Mouse (Mus musculus) liver, embryonic 12.5 days (tissue): ENCODE measurements around the gene Olfr1444. TPM values are rescaled to one million over a fixed set of nuclear protein-coding genes. Genes with fewer than 3 reads are reported as not detected.

Experiments
- ATAC-seq: fragments of 200-750 bp; cut with Nextera tagmentation; 2 replicates; pipeline ENCODE4 v1.8.0; 2017; ENCODE audit warnings: moderate number of reproducible peaks, mild to moderate bottlenecking, moderate library complexity
- H3K27ac ChIP-seq: fragments of 300-500 bp; sonication (generic); 2 replicates; pipeline ENCODE4 v1.5.1; 2016; ENCODE audit warnings: mild to moderate bottlenecking
- H3K27me3 ChIP-seq: fragments of 300-500 bp; sonication (generic); replicated peaks from 2 replicates; pipeline ENCODE4 v1.6.1; 2016; ENCODE audit warnings: mild to moderate bottlenecking, moderate library complexity
- H3K36me3 ChIP-seq: fragments of 300-500 bp; sonication (generic); 2 replicates; pipeline ENCODE4 v1.6.1; 2016; ENCODE audit warnings: mild to moderate bottlenecking, moderate library complexity
- H3K4me1 ChIP-seq: fragments of 300-500 bp; sonication (generic); 2 replicates; pipeline ENCODE4 v1.6.1; 2016
- H3K4me2 ChIP-seq: fragments of 300-500 bp; sonication (generic); 2 replicates; pipeline ENCODE4 v1.6.1; 2016; ENCODE audit warnings: mild to moderate bottlenecking, moderate library complexity
- H3K4me3 ChIP-seq: fragments of 300-500 bp; sonication (generic); 2 replicates; pipeline ENCODE4 v1.5.1; 2016; ENCODE audit warnings: mild to moderate bottlenecking, moderate library complexity
- H3K9ac ChIP-seq: fragments of 300-500 bp; sonication (generic); 2 replicates; pipeline ENCODE4 v1.6.1; 2016; ENCODE audit warnings: mild to moderate bottlenecking, moderate library complexity
- H3K9me3 ChIP-seq: fragments of 300-500 bp; sonication (generic); replicated peaks from 2 replicates; pipeline ENCODE4 v1.6.1; 2016; ENCODE audit warnings: mild to moderate bottlenecking, moderate library complexity
- WGBS: fragments of 180-500 bp; shearing (Covaris S2); methylation state at CpG from one replicate; pipeline ENCODE4 v1.1.7; 2016; ENCODE audit not compliant: insufficient replicate concordance; 5-methylcytosine and 5-hydroxymethylcytosine counted together
- polyA plus RNA-seq: library from polyadenylated mRNA; unstranded; fragments of >200 nt; fragmentation: Nextera tagmentation; extraction: Ambion mirVana; gene quantifications from 2 replicates; pipeline ENCODE4 v1.2.1, GENCODE M21; 2016

Gene Olfr1444
- polyA plus RNA-seq = not detected in 2 replicates

DNA sequence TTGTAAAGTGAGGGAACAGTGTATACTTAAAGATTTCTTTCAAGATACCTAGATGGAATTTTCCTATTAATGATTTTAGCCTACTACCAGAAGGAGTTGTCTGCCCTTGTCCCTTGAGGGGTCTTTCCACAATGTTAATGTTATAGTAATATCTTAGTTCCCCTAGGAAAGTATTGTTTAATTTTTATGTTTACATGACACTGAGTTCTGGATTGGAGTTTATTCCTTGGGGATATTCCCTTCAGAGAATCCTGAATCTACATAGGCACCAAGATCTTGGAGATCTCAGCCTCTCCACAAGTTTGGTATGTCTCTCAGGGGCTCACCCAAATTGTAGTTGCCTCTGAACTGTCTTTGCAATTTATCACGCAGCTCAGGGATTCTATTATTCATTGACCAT lies at the start of gene Olfr1444:
Gene Olfr1444 (plus strand): TSS at position 301 of the 400 bp plus-strand sequence.
- 50% methylated on average over 1 of the region's 1 CpGs for WGBS
- Histone ChIP-seq H3K27me3 (no peaks in the 10 kb centered on the region), H3K4me1 (no peaks in the 10 kb centered on the region), H3K4me3 (no peak within 1 kb of the TSS), H3K9ac (no peak within 1 kb of the TSS), H3K27ac (no peak within 1 kb of the TSS), H3K36me3 (no peaks in the 10 kb centered on the region), H3K4me2 (no peak within 1 kb of the TSS), H3K9me3 (no peaks in the 10 kb centered on the region)
- ATAC-seq = no peak

DNA sequence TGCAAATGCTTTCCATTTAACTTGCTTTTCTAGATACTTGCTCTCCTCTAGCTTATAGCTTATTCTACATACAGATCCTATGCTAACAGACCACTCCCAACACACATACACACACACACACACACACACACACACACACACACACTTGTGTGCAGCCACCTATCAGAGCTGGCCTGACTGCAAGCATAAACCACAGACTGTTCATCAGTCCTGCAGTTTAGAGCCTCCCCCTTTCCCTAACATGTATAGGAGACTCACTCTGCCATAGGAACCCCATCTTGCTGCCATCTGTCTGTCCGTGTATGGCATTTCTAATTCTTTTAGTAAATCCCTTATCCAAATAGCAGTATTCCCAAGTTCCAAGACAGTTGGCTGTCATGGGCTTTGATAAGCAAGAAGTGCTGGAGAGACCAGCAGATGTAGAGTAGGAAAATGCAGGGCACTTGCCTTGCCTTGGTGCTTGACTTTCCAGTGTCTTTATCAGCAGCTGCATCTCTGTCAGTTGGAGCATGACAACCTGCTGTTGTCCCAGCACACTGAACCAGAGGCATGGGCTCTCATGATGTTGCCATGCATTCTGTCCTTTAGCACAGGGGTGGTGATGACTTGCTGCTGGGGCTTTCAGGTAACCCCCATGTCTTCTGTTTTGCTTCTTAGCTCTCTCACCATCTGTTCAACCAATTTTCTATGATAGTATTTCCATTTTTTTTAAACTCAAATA lies 44.3 kb upstream of the Olfr1444 start:
- Histone ChIP-seq H3K4me1 (peaks cover 5% of the 10 kb centered on the region; the same call in 1 of the 2 replicates), H3K9ac (no peak overlapping the region), H3K27me3 (no peaks in the 10 kb centered on the region), H3K27ac (no peak overlapping the region), H3K9me3 (no peaks in the 10 kb centered on the region), H3K4me2 (no peak overlapping the region), H3K4me3 (no peak overlapping the region), H3K36me3 (no peaks in the 10 kb centered on the region)
- whole genome bisulfite sequencing = 59% methylated on average over 1 of the region's 1 CpGs
- ATAC-seq = no peak

DNA sequence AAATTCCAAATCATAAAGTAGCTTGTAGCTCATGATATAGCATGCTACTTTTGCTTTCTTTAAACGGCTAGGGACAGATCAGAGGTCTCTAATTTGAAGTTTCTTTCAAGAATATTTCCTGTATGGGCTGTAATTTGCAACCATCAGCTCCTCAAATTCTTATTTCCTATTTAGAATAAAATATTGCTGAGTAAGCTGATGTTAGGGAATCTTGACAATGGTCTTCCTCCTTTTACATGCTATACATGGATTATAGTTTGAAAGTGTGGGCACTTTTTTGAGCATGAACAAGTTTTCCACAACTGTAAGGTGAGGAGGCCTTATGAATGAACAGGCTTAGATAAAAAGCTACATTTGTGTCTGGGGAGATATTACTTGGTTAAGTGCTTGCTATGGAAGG lies 43.2 kb upstream of the Olfr1444 start:
- H3K9me3 ChIP-seq = no peaks in the 10 kb centered on the region
- no peak overlapping the region for H3K9ac ChIP-seq
- no peak overlapping the region for H3K4me2 ChIP-seq
- no peaks in the 10 kb centered on the region for H3K27me3 ChIP-seq
- no peak for ATAC-seq
- no peak overlapping the region for H3K4me3 ChIP-seq
- peaks cover 5% of the 10 kb centered on the region; the same call in 1 of the 2 replicates for H3K4me1 ChIP-seq
- no peaks in the 10 kb centered on the region for H3K36me3 ChIP-seq
- no peak overlapping the region for H3K27ac ChIP-seq
- WGBS = 57% methylated on average over 1 of the region's 1 CpGs

DNA sequence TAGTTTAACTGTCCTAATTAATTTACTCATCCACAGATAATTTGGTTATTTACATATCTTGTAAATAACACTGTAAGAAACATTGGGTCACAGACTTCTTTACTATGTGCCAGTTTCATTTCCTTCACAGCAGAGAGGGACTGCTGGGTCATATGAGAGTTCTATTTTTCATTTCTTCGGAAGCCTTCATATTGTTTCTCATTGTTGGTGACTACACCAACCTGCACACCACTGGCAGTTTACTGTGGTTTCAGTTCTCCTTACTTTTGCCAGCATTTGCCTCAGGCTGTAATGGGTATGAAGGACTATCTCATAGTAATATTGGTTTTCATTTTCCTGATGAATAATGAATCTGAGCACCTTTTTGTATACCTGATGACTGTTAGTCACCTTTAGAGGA lies 38.6 kb upstream of the Olfr1444 start:
- no peaks in the 10 kb centered on the region for H3K9me3 ChIP-seq
- WGBS = 59% methylated on average over 1 of the region's 1 CpGs

GRCm38 (mm10) chr19:12820383-12820782 lies 36.7 kb upstream of the Olfr1444 start:
- Histone ChIP-seq H3K9me3 (no peaks in the 10 kb centered on the region), H3K9ac (no peak overlapping the region), H3K4me3 (no peak overlapping the region), H3K4me2 (no peak overlapping the region), H3K27ac (no peak overlapping the region), H3K27me3 (no peaks in the 10 kb centered on the region), H3K36me3 (no peaks in the 10 kb centered on the region), H3K4me1 (no peaks in the 10 kb centered on the region)
- ATAC-seq = no peak
- WGBS = 15% methylated on average over 4 of the region's 4 CpGs

More for the DNA sequence above, 38.6 kb upstream of the Olfr1444 start:
- no peak overlapping the region for H3K4me3 ChIP-seq
- H3K36me3 ChIP-seq = no peaks in the 10 kb centered on the region
- no peak overlapping the region for H3K27ac ChIP-seq
- H3K4me2 ChIP-seq = no peak overlapping the region
- ATAC-seq = no peak
- no peaks in the 10 kb centered on the region for H3K4me1 ChIP-seq
- no peak overlapping the region for H3K9ac ChIP-seq
- H3K27me3 ChIP-seq = no peaks in the 10 kb centered on the region

- 65% methylated on average over 4 of the region's 4 CpGs for WGBS
- no peaks in the 10 kb centered on the region for H3K36me3 ChIP-seq
- no peak overlapping the region for H3K27ac ChIP-seq
- no peak overlapping the region for H3K9ac ChIP-seq
- ATAC-seq = no peak
- no peak overlapping the region for H3K4me3 ChIP-seq
- no peaks in the 10 kb centered on the region for H3K4me1 ChIP-seq
- no peaks in the 10 kb centered on the region for H3K9me3 ChIP-seq
- H3K27me3 ChIP-seq = no peaks in the 10 kb centered on the region
- H3K4me2 ChIP-seq = no peak overlapping the region
Measured at GRCm38 (mm10) chr19:12824549-12824948, 32.5 kb upstream of the Olfr1444 start.

- Histone ChIP-seq H3K9ac (no peak overlapping the region), H3K4me3 (no peak overlapping the region), H3K27ac (no peak overlapping the region), H3K27me3 (no peaks in the 10 kb centered on the region), H3K36me3 (no peaks in the 10 kb centered on the region), H3K4me1 (peaks cover 8% of the 10 kb centered on the region), H3K4me2 (no peak overlapping the region), H3K9me3 (no peaks in the 10 kb centered on the region)
- 57% methylated on average over 2 of the region's 2 CpGs for WGBS
- ATAC-seq = no peak
Measured at GRCm38 (mm10) chr19:12830823-12831430, 26.2 kb upstream of the Olfr1444 start.

DNA sequence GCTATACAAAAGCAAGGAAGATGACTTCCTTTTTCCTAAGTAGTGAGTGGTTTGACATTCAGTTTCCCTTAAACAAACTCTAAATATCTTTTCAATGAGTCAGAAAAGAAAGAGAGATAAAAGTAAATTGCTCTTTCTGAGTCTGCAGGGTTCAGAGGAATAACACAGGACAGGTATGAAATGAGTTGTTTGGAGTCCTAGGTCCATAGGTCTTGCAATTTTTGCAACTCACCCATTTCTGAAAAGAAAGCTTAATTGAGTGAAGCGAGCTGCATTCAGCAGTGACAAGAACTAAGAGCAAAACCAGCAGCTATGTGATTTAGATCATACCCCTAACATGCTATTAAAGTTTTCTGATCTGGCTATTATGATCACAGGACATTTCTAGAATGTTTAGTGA lies 25.5 kb upstream of the Olfr1444 start:
- Histone ChIP-seq H3K9ac (no peak overlapping the region), H3K4me1 (peaks cover 8% of the 10 kb centered on the region), H3K27me3 (no peaks in the 10 kb centered on the region), H3K27ac (no peak overlapping the region), H3K36me3 (no peaks in the 10 kb centered on the region), H3K4me2 (no peak overlapping the region), H3K4me3 (no peak overlapping the region), H3K9me3 (no peaks in the 10 kb centered on the region)
- no peak for ATAC-seq
- WGBS = 65% methylated on average over 1 of the region's 1 CpGs

- Histone ChIP-seq H3K36me3 (no peaks in the 10 kb centered on the region), H3K4me1 (peaks cover 8% of the 10 kb centered on the region), H3K9ac (no peak overlapping the region), H3K27ac (no peak overlapping the region), H3K9me3 (no peaks in the 10 kb centered on the region), H3K4me2 (no peak overlapping the region), H3K4me3 (no peak overlapping the region), H3K27me3 (no peaks in the 10 kb centered on the region)
- WGBS = 23% methylated on average over 3 of the region's 3 CpGs
- peak; percentile 78 for ATAC-seq
Measured at GRCm38 (mm10) chr19:12833625-12834024, 23.5 kb upstream of the Olfr1444 start.

- Histone ChIP-seq H3K36me3 (no peaks in the 10 kb centered on the region), H3K9me3 (no peaks in the 10 kb centered on the region), H3K4me1 (peaks cover 2% of the 10 kb centered on the region; the same call in 1 of the 2 replicates), H3K9ac (no peak overlapping the region), H3K27ac (no peak overlapping the region), H3K4me2 (no peak overlapping the region), H3K4me3 (no peak overlapping the region), H3K27me3 (no peaks in the 10 kb centered on the region)
- no peak for ATAC-seq
- 60% methylated on average over 1 of the region's 1 CpGs for WGBS
Measured at GRCm38 (mm10) chr19:12838507-12838906, 18.6 kb upstream of the Olfr1444 start.

GRCm38 (mm10) chr19:12846382-12846781 lies 10.7 kb upstream of the Olfr1444 start, which contains the start of gene Gm5244:
Gm5244 (plus strand) TSS chr19:12846682.
- H3K4me2 ChIP-seq = no peak within 1 kb of the TSS
- H3K27me3 ChIP-seq = no peaks in the 10 kb centered on the region
- no peak within 1 kb of the TSS for H3K27ac ChIP-seq
- no peak for ATAC-seq
- no peaks in the 10 kb centered on the region for H3K9me3 ChIP-seq
- no peak within 1 kb of the TSS for H3K9ac ChIP-seq
- no peaks in the 10 kb centered on the region for H3K4me1 ChIP-seq
- no peaks in the 10 kb centered on the region for H3K36me3 ChIP-seq
- H3K4me3 ChIP-seq = no peak within 1 kb of the TSS

DNA sequence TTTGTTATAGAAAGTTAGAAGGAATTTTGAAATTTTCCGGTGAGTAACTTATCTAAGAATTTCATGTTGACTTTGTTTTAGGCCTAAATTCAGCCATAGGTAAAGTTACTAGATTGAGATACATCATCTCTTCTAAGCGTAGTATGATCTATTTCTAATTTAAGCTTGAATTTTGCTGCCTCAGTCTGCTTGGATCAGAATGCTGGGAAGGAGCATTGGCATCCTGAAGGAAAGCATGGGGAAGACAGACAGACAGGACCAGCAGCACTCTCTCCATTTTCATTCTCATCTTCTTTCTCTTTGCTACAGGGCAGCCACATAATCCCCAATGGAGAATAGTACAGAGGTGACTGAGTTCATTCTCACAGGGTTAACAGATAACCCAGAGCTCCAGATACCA lies 26.5 kb downstream of the Olfr1444 start, which contains the start of gene Olfr1445:
Gene Olfr1445 (plus strand): TSS at position 301 of the 400 bp plus-strand sequence.
- Histone ChIP-seq H3K4me1 (no peaks in the 10 kb centered on the region), H3K27me3 (no peaks in the 10 kb centered on the region), H3K27ac (no peak within 1 kb of the TSS), H3K4me2 (no peak within 1 kb of the TSS), H3K36me3 (no peaks in the 10 kb centered on the region), H3K9ac (no peak within 1 kb of the TSS), H3K9me3 (no peaks in the 10 kb centered on the region), H3K4me3 (no peak within 1 kb of the TSS)
- WGBS = 55% methylated on average over 2 of the region's 2 CpGs
- no peak for ATAC-seq
